Mouse (Mus musculus): ENCODE results near the gene Acss2. TPM values are rescaled to one million over a fixed set of nuclear protein-coding genes. Genes with fewer than 3 reads are reported as not detected.

The Acss2 gene
- polyA plus RNA-seq, 1 experiment: 3.1 TPM

GRCm38 (mm10) chr2:155628519-155628918 lies 110.8 kb downstream of the Acss2 start:
- Histone ChIP-seq H3K27me3 (ENCODE audit: control insufficient read depth, insufficient read depth, insufficient read length) (no peaks in the 10 kb centered on the region), H3ac (ENCODE audit: control insufficient read depth, insufficient read length, low read depth) (no peak overlapping the region), H3K4me3 (ENCODE audit: insufficient read depth, poor library complexity, severe bottlenecking) (no peak overlapping the region), H3K36me3 (ENCODE audit: control insufficient read depth, insufficient read depth) (peaks cover under 1% of the 10 kb centered on the region), H3K79me2 (ENCODE audit: control insufficient read depth, insufficient read depth) (no peaks in the 10 kb centered on the region), H3K79me3 (ENCODE audit: low read depth) (no peaks in the 10 kb centered on the region)
- TF ChIP-seq USF1 (IDR thresholded peaks at IDR 0.05; ENCODE audit: low read depth) (no peak), CTCF (IDR thresholded peaks at IDR 0.05; ENCODE audit: control insufficient read depth, insufficient read depth, insufficient read length) (no peak), MAX (IDR thresholded peaks at IDR 0.05) (no peak), MYOG (IDR thresholded peaks at IDR 0.05; ENCODE audit: control insufficient read depth, extremely low read depth, insufficient read length) (no peak), CEBPB (IDR thresholded peaks at IDR 0.05; ENCODE audit: low read depth) (no peak), MYOD1 (IDR thresholded peaks at IDR 0.05; ENCODE audit: control insufficient read depth, insufficient read length, low read depth) (no peak), FOSL1 (IDR thresholded peaks at IDR 0.05; ENCODE audit: insufficient read depth, low read length, poor library complexity, severe bottlenecking) (no peak)

GRCm38 (mm10) chr2:155629231-155629661 lies 111.5 kb downstream of the Acss2 start:
- Histone ChIP-seq H3K79me3 (ENCODE audit: low read depth) (no peaks in the 10 kb centered on the region), H3K4me3 (ENCODE audit: insufficient read depth, poor library complexity, severe bottlenecking) (no peak overlapping the region), H3K36me3 (ENCODE audit: control insufficient read depth, insufficient read depth) (peaks cover 8% of the 10 kb centered on the region), H3K79me2 (ENCODE audit: control insufficient read depth, insufficient read depth) (no peaks in the 10 kb centered on the region), H3ac (ENCODE audit: control insufficient read depth, insufficient read length, low read depth) (no peak overlapping the region), H3K27me3 (ENCODE audit: control insufficient read depth, insufficient read depth, insufficient read length) (no peaks in the 10 kb centered on the region)
- TF ChIP-seq FOSL1 (IDR thresholded peaks at IDR 0.05; ENCODE audit: insufficient read depth, low read length, poor library complexity, severe bottlenecking) (no peak), USF1 (IDR thresholded peaks at IDR 0.05; ENCODE audit: low read depth) (no peak), MYOD1 (IDR thresholded peaks at IDR 0.05; ENCODE audit: control insufficient read depth, insufficient read length, low read depth) (no peak), MAX (IDR thresholded peaks at IDR 0.05) (no peak), CEBPB (IDR thresholded peaks at IDR 0.05; ENCODE audit: low read depth) (no peak), MYOG (IDR thresholded peaks at IDR 0.05; ENCODE audit: control insufficient read depth, extremely low read depth, insufficient read length) (no peak), CTCF (IDR thresholded peaks at IDR 0.05; ENCODE audit: control insufficient read depth, insufficient read depth, insufficient read length) (no peak)

- H3K4me3 ChIP-seq (ENCODE audit: insufficient read depth, poor library complexity, severe bottlenecking): no peak overlapping the region
- peaks cover 16% of the 10 kb centered on the region for H3K36me3 ChIP-seq (ENCODE audit: control insufficient read depth, insufficient read depth)
- TF ChIP-seq USF1 (IDR thresholded peaks at IDR 0.05; ENCODE audit: low read depth): no peak
- no peak for TF ChIP-seq CEBPB (IDR thresholded peaks at IDR 0.05; ENCODE audit: low read depth)
- no peak for TF ChIP-seq MYOD1 (IDR thresholded peaks at IDR 0.05; ENCODE audit: control insufficient read depth, insufficient read length, low read depth)
- TF ChIP-seq FOSL1 (IDR thresholded peaks at IDR 0.05; ENCODE audit: insufficient read depth, low read length, poor library complexity, severe bottlenecking): no peak
- no peak for TF ChIP-seq CTCF (IDR thresholded peaks at IDR 0.05; ENCODE audit: control insufficient read depth, insufficient read depth, insufficient read length)
- TF ChIP-seq MAX (IDR thresholded peaks at IDR 0.05): no peak
- no peak for TF ChIP-seq MYOG (IDR thresholded peaks at IDR 0.05; ENCODE audit: control insufficient read depth, extremely low read depth, insufficient read length)
- no peaks in the 10 kb centered on the region for H3K27me3 ChIP-seq (ENCODE audit: control insufficient read depth, insufficient read depth, insufficient read length)
- H3ac ChIP-seq (ENCODE audit: control insufficient read depth, insufficient read length, low read depth): no peak overlapping the region
- no peaks in the 10 kb centered on the region for H3K79me3 ChIP-seq (ENCODE audit: low read depth)
- H3K79me2 ChIP-seq (ENCODE audit: control insufficient read depth, insufficient read depth): no peaks in the 10 kb centered on the region
These were observed 112.4 kb downstream of the Acss2 start for GRCm38 (mm10) chr2:155630153-155630552.

GRCm38 (mm10) chr2:155630590-155631416 lies 113.1 kb downstream of the Acss2 start:
- Histone ChIP-seq H3ac (ENCODE audit: control insufficient read depth, insufficient read length, low read depth) (no peak overlapping the region), H3K4me3 (ENCODE audit: insufficient read depth, poor library complexity, severe bottlenecking) (no peak overlapping the region), H3K79me2 (ENCODE audit: control insufficient read depth, insufficient read depth) (no peaks in the 10 kb centered on the region), H3K36me3 (ENCODE audit: control insufficient read depth, insufficient read depth) (peaks cover 22% of the 10 kb centered on the region), H3K27me3 (ENCODE audit: control insufficient read depth, insufficient read depth, insufficient read length) (no peaks in the 10 kb centered on the region), H3K79me3 (ENCODE audit: low read depth) (no peaks in the 10 kb centered on the region)
- TF ChIP-seq MYOD1 (IDR thresholded peaks at IDR 0.05; ENCODE audit: control insufficient read depth, insufficient read length, low read depth): no peak
- no peak for TF ChIP-seq USF1 (IDR thresholded peaks at IDR 0.05; ENCODE audit: low read depth)
- TF ChIP-seq CTCF (IDR thresholded peaks at IDR 0.05; ENCODE audit: control insufficient read depth, insufficient read depth, insufficient read length): no peak
- no peak for TF ChIP-seq MYOG (IDR thresholded peaks at IDR 0.05; ENCODE audit: control insufficient read depth, extremely low read depth, insufficient read length)
- TF ChIP-seq MAX (IDR thresholded peaks at IDR 0.05): no peak
- TF ChIP-seq CEBPB (IDR thresholded peaks at IDR 0.05; ENCODE audit: low read depth): no peak
- no peak for TF ChIP-seq FOSL1 (IDR thresholded peaks at IDR 0.05; ENCODE audit: insufficient read depth, low read length, poor library complexity, severe bottlenecking)

GRCm38 (mm10) chr2:155632138-155632936 lies 114.6 kb downstream of the Acss2 start:
- Histone ChIP-seq H3K79me3 (ENCODE audit: low read depth) (no peaks in the 10 kb centered on the region), H3ac (ENCODE audit: control insufficient read depth, insufficient read length, low read depth) (no peak overlapping the region), H3K4me3 (ENCODE audit: insufficient read depth, poor library complexity, severe bottlenecking) (no peak overlapping the region), H3K36me3 (ENCODE audit: control insufficient read depth, insufficient read depth) (peaks cover 32% of the 10 kb centered on the region), H3K27me3 (ENCODE audit: control insufficient read depth, insufficient read depth, insufficient read length) (no peaks in the 10 kb centered on the region), H3K79me2 (ENCODE audit: control insufficient read depth, insufficient read depth) (no peaks in the 10 kb centered on the region)
- TF ChIP-seq CTCF (IDR thresholded peaks at IDR 0.05; ENCODE audit: control insufficient read depth, insufficient read depth, insufficient read length): no peak
- no peak for TF ChIP-seq MAX (IDR thresholded peaks at IDR 0.05)
- TF ChIP-seq USF1 (IDR thresholded peaks at IDR 0.05; ENCODE audit: low read depth): no peak
- no peak for TF ChIP-seq CEBPB (IDR thresholded peaks at IDR 0.05; ENCODE audit: low read depth)
